Mouse (Mus musculus): ENCODE data around the gene Kctd11.

Gene Kctd11

GRCm38 (mm10) chr11:69849128-69849527, 32.1 kb downstream of the Kctd11 start:
- DNase-seq (ENCODE audit: low spot score): no peak

- no peak for DNase-seq (ENCODE audit: low spot score)
These were observed 33.2 kb downstream of the Kctd11 start for GRCm38 (mm10) chr11:69848021-69848420.

- DNase-seq (ENCODE audit: low spot score): no peak
These were observed 34.2 kb downstream of the Kctd11 start for GRCm38 (mm10) chr11:69846738-69847688.

- DNase-seq (ENCODE audit: low spot score): peak; percentile 55
These were observed 35.0 kb downstream of the Kctd11 start, which contains the start of gene Plscr3 for GRCm38 (mm10) chr11:69846198-69846680. TSS of gene Plscr3 (plus strand) at chr11:69846376.

GRCm38 (mm10) chr11:69838714-69839104, 42.5 kb downstream of the Kctd11 start:
- DNase-seq (ENCODE audit: low spot score): no peak

- DNase-seq (ENCODE audit: low spot score): peak; percentile 73
These were observed 43.1 kb downstream of the Kctd11 start, which contains the start of gene Tmem256 for GRCm38 (mm10) chr11:69837952-69838713. TSS of gene Tmem256 (plus strand) at chr11:69838514.

GRCm38 (mm10) chr11:69837604-69837951, 43.6 kb downstream of the Kctd11 start, which contains the start of gene Nlgn2:
TSS of gene Nlgn2 (minus strand) at chr11:69837784.
- DNase-seq (ENCODE audit: low spot score): no peak

GRCm38 (mm10) chr11:69836703-69837576, 44.3 kb downstream of the Kctd11 start:
- no peak for DNase-seq (ENCODE audit: low spot score)

- no peak for DNase-seq (ENCODE audit: low spot score)
These were observed 45.3 kb downstream of the Kctd11 start for GRCm38 (mm10) chr11:69835966-69836335.

GRCm38 (mm10) chr11:69835326-69835965, 45.8 kb downstream of the Kctd11 start:
- no peak for DNase-seq (ENCODE audit: low spot score)

- no peak for DNase-seq (ENCODE audit: low spot score)
These were observed 47.1 kb downstream of the Kctd11 start for GRCm38 (mm10) chr11:69834001-69834549.

- DNase-seq (ENCODE audit: low spot score): no peak
These were observed 47.7 kb downstream of the Kctd11 start for GRCm38 (mm10) chr11:69833554-69833953.

- no peak for DNase-seq (ENCODE audit: low spot score)
These were observed 52.4 kb downstream of the Kctd11 start for GRCm38 (mm10) chr11:69828832-69829231.
